Mouse (Mus musculus): ENCODE data around the gene Serinc5.

The Serinc5 gene

DNA sequence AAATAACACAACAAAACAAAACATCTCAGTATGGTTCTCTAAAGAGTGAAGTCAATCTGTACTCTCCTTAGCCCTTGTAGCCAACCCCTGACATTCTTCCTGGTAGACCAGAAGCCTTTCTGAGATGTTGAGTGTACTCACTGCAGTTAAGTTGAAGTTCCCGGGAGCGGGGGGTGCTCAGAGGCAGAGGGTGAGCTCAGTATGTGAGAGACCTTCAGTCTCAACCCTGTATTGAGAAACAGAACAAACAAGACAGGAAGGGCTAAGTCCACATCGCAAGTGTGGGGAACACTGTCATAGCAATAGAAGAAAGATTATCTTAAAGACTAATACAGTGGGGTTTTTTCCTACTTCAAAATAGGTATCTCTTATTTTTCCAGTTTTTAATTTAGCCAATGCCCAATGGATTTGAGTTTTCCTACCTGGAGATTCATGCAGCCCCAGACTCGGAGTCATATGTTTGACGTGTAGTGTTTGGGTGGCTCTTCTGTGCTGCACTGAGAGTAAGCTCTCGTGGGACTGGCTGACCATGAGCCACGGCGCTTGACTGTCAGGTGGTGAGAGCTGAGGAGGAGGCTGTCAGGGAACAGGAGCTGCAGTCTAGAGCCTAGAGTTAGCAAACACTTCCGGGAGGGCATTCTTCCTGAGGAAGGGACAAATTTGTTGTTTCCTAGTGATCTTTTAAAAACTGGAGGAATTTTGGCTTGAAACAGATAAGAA, 95.6 kb downstream of the Serinc5 start:
- no peak for DNase-seq

GRCm38 (mm10) chr13:92707941-92708340, 97.0 kb downstream of the Serinc5 start:
- DNase-seq = no peak

DNA sequence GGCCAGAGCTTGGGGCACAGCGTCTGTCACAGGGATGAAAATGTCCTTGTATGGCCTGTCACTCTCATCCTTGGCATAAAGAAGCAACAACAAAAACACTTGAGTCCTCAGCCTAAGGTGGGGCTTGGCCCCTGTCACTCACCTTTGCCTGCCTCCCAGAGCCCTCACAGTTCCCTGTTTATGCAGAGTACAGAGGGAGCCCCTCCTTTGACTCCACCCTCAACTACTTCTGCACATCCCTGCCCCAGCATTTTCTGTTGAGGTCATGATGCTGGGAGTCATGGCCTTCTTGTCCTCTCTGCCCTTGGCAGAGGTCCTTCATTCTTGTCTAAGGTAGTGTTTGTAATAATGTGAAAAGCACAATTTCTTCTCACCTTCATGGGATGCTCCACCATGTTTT, 97.6 kb downstream of the Serinc5 start:
- no peak for DNase-seq

DNA sequence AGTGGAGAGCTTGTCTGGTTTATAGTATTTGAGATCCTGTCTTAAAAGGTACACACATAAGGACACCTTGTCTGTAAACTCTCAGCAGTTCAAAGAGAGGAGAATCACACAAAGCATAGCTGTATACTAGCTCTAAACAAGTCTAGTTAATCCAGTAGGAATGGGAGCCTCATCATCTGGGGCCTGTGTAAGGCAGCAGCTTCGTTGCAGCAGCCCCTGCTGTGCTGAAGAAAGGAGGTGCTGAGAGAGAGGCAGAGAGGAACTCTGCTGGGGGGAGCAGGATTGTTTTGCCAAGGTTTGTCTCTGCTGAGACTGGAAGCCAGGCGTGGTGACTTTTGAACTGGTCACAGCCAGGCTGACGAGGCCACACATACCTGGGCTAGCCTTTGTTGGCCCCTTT, 98.6 kb downstream of the Serinc5 start:
- DNase-seq = no peak

DNA sequence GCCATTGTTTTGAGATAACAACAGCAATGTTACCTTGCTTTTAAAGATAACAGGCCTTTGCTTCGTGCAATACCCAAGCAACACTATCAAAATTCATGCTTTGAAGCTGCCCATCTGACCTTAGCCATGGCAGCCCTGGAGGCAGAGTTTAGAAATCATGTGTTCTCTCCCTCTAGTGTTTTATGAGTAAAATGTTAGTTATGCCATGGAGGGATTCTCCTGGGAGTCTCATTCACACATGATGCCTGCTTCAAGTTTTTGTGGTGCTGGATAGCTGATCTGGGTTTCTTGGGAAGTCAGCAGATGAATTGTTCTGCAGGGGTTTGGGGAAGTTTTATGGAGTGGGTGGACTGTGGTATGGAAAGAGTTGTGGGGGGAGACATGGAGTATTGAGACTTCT, 99.5 kb downstream of the Serinc5 start:
- no peak for DNase-seq

DNA sequence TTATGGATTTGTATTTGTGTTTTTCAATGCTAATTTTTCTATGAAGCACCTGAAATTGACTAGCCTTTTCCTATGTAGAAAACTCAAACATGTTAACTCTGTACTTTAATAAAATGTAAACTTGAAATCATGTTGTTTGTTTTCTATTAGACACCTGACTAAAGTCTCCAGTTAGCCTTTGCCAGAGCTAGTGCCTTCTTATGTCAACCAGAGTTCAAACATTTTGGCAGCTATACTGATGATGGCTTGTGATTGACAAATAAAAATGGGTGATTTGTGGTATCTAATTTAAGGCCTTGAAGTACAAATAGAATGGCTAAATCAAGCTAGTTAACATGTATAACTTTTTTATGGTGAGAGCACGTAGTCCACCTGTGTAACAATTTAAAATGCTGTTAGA, 100.9 kb downstream of the Serinc5 start:
- DNase-seq = no peak

DNA sequence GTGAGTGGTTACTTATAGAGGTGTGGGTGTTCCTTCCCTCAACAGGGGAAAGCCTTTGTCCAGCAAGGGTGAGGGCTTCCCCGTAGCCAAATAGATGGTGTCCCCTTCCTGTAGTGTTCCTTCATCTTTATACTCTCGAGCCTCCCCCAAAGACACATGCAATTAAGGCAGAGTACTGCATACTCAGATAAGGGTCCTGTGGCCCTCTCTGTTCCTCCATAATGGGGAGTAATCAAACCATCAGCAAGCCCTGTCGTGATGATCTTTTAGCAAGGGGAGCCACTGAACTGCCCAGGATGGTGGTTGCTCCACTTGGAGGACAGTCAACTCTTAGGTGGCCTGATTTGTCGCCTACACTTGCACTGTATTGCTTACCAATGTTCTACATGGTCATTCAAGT, 101.7 kb downstream of the Serinc5 start:
- DNase-seq = no peak

- DNase-seq = no peak
These were observed 107.2 kb downstream of the Serinc5 start for GRCm38 (mm10) chr13:92717851-92718665.

GRCm38 (mm10) chr13:92721006-92721405, 110.1 kb downstream of the Serinc5 start:
- DNase-seq = no peak

GRCm38 (mm10) chr13:92722389-92722788, 111.5 kb downstream of the Serinc5 start:
- DNase-seq = no peak

DNA sequence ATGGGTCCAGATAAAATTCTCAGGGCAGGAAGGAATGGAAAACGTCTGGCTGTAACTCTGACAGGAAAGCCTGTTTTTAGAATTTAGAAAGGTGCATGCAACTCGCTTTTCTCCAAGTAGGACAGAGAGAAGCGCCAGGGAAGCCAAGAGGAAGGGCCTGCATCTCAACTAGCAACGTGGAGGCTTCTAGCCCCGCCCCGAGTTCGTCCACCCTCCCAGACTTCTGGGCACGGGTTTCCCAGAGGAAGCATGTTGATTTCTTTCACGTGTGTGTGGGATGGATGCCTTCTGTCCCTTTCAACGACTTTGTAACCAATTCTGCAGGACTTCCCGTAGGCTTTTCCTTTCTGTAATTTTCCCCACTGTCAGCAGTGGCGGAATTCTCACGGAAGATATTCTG, 118.9 kb downstream of the Serinc5 start:
- DNase-seq = peak in 1 of 2 experiments; percentile 30

DNA sequence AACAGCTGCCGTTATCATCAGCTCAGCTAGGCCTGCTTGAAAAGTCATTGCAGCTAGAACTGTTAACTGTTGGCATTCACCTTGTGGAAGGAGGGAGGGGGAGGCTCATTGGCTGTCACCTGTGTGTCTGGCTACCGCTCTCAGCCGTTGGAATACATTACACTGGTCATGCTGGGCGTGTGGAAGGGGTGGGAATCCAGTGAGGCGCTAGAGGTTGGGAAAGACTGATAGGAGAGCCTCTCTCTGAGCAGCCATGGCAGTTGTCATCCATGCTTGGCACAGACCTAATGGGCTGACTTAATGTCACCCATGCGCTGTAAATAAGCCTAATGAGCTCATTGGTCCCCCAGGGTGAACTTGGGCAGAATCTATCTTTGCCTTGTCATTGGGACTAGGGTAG, 120.9 kb downstream of the Serinc5 start:
- DNase-seq = peak; percentile 68 to 77

- peak in 1 of 2 experiments; percentile 67 for DNase-seq
These were observed 121.9 kb downstream of the Serinc5 start for GRCm38 (mm10) chr13:92732836-92733235.

DNA sequence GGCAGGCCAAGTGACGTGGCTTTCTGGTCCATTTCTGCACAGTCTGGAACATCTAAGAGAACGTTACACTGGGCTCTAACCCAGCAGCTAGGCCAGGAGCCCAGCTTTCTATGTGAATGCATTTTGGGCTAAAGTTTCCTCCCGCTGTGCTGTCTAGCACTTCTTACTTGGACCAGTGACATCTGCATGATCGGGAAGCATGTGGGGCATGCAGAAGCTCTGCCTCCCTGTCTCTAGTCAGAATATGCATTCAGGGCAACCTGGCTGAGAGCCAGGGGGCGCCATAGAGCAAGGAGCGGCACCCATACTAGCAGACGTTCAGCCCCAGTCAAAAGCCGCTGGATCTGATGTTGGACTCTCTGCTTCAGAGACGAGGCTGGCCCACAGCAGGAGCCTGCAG, 122.4 kb downstream of the Serinc5 start:
- peak; percentile 88 to 90 for DNase-seq

DNA sequence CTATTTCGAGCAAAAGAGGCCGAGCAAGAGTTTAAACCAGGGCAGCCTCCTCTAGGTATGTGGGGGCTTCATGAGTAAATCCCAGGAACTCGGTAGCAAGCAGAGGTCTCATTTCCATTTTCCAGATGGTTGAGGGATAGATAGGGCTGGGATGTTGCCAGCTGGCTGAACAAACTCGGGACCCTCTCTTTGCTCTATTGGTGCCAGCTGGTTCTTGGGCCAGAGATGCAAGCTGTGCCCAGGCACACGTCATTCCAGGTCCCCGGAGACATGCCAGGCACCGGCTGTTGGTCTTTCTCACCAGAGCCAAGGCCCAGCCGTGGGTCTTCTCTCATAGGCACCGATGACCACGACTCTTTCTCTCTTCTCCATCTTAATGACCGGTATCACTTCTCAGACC, 122.8 kb downstream of the Serinc5 start:
- peak; percentile 96 to 97 for DNase-seq

GRCm38 (mm10) chr13:92735693-92736092, 124.8 kb downstream of the Serinc5 start:
- DNase-seq = no peak

DNA sequence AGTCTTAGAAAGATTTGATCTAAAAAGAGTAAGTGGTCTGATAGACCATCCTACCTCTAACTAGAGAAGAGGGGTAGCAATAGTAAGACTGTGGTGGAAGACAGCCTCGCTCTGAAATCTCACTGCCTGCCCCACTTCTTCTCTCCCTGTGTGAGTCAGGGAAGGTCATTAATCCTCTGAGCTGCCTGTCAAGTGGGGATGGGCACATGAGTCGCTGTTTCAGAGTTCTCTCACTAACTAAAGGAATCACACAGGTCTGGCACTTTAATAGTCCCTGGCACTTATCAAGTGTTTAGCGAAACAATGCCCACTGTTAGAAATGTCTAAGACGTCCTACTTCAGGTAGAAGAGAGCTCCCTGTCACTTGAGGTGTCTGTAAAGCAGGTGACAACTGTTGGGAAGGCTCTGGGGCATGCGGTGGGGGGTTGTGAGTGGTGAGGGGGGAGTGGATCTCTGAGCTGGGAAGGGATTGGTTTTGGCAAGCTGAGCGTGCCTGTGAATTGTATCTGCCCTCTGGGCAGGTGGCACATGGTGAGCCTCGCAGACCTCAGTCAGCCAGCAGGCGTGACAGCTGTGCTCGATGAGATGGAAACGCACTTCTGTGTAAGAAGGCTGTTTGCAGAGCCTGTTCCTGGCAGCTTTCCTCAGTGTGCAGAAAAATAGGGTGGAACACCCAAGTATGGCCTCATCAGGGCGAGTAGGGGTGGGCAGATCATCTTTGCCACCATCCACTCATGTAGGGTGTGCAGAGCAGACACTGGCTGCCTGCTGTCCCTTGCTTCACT, 125.8 kb downstream of the Serinc5 start:
- DNase-seq = peak; percentile 90 to 94

DNA sequence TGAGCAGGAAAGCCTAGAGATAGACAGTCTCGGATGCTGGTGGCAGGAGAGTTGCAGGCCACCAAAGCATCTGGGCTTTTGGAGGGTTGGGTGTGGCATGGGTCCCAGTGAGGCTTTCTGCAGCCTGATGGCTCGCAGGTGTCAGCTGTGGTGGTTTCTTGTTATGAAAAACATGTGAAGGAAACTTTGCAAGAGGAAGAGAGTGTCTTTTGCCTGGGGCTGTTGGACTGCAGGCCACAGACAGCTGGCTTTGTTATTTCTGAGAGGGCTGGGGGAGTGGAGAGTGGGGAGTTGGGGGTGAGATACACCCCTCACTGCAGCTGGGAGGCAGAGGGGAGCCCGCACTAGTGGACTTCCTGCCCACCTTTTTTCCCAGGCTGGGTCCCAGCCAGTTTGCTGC, 127.9 kb downstream of the Serinc5 start:
- DNase-seq = no peak

GRCm38 (mm10) chr13:92739858-92740257, 129.0 kb downstream of the Serinc5 start:
- DNase-seq = no peak

DNA sequence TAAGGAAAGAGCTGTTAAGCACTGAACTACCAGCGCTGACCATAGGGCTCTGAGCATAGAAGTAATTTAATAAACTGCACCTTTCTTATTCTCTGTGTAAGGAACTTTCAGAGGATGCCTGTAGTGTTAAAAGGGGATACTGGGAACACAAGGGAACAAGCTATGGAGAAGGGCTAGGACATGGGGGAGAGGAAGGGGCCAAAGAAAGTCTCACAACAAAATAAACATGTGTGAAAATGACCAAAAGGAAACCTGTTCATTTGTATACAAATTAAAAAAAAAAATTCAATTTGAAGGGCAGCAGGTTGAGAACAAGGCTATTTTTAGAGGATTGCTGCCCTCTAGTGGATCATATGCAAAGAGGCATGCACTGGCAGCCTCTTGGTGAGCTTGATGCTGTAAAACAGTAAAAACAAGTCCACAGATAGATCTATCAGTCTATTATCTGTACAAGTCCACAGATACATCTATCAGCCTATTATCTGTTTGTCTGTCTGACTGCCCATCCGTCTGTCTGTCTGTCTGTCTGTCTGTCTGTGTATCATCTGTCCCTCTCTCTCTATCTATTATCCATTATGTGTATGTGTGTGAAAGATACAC, 129.9 kb downstream of the Serinc5 start:
- peak; percentile 50 to 71 for DNase-seq

DNA sequence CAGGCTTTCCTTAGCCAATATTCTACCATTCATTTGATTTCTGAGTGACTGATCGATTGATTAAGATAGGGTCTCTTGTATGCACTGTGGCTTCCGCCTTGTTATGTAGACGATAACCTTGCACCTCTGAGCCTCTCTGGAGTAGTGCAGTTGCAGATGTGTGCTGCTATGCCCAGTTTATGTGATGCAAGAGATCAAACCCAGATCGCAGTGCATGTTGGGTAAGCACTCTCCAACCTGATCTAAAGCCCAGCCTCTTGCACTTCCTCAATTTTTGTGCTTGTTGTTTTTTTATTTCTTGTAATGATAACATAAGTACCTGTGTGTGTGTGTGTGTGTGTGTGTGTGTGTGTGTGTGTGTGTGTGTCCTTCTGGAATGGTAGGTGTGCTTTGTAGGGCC, 132.0 kb downstream of the Serinc5 start:
- no peak for DNase-seq

DNA sequence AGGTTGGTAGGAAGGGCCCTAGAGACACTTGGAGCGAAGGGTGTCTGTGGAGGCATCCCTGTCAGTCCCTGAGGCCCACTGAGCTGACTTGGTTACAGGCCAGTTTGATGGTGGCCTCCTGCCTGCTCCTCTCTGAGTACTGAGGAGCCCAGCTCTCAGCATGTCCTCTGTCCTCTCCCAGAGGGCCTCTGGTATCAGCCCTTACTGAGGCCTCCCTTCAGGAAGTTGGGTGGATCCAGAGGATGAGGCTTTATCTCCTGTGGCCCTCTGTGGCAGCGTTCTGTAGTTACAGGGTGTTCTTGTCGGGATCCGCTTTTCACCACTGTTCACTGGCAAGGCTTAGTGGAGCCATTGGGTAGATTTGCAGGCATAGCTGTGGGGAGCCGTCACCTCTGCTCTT, 132.4 kb downstream of the Serinc5 start:
- no peak for DNase-seq

DNA sequence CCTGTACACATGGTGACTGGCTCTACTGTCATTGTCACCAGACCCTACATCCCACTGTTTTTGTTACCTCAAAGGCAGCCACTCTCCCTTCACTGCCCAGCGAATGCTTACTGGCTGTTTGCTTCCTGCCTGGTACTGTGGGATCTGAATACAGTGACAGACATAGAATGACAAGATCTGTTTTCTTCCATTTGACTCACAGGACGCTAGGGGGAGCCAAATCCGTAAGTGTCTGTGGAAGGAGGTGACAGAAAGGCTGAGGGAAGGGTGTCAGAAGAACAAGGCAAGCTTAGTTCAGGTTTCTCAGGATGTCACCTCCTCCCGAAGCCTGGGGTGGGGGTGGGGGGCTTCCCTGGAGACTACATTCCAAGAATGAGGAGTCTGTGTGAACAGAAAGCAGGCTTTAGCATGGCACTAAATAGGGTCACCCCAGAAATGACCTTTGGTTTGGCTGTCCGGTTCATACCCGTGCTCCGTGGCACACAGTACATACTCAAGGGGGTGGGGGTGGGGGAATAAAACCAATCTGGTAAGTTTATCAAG, 140.2 kb downstream of the Serinc5 start:
- DNase-seq = peak; percentile 90 to 91
